Mouse (Mus musculus) spleen, postnatal 10 days (tissue): ENCODE measurements around the gene Rnaseh2b.
A peak's percentile ranks its signal among the peaks of the same experiment; 100 is the strongest.

ENCODE experiments used
- DNase-seq, 2 experiments: peaks; one replicate each; pipeline ENCODE4 v3.0.0; 2021 to 2022; ENCODE audit warnings: low spot score in 2 of 2

Rnaseh2b gene

DNA sequence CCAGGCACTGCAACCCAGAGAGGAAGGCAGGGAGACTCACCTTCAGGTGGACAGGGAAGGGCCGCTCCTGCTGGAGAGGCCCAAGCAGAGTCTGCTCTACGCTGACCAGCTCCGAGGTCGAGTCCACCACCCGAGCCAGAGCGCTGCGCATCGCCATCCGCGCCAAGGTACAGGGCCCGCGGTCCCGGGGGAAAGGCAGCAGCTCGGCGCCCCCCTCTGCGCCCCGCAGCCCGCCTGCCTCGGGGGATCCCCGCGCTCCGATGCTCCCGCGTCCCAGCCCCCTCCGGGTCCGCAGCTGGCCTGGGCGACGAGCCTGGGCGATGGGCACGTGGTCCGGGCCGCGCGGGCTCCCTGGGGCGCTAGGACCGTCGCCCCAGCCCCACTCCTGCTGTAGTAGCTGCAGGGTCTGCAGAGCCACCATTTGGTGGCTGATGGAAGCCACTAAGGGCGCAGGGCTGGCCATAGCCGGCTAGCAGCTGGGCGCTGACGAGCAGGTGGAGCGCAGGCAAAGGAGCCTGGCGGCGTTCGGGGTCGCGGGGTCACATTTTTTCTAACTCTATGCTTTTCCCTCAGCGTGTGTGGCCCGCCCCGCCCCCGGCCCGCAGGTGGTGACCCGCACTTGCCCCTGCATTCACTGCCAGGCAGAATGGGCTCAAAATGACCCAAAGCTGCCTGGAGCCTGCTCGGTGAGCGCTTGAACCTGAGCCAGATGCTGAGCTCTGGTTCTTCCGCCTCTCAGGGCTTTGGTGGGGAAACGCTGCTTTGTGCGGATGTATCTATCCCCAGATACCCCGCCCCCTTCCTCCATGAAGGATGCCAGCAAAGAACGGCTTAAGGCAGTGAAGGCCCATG lies at the start of gene Rnaseh2b, which contains the start of gene Dleu7:
Gene Rnaseh2b (plus strand): TSS at position 102 of the 852 bp plus-strand sequence.
Gene Dleu7 (minus strand): TSS at position 560 of the 852 bp plus-strand sequence.
- DNase-seq, result peak; percentile 4 to 26

- no peak for DNase-seq
Observed at GRCm38 (mm10) chr14:62243530-62243929, 48.9 kb upstream of the Rnaseh2b start.

- DNase-seq, result no peak
Observed at GRCm38 (mm10) chr14:62245557-62245956, 46.8 kb upstream of the Rnaseh2b start.

DNA sequence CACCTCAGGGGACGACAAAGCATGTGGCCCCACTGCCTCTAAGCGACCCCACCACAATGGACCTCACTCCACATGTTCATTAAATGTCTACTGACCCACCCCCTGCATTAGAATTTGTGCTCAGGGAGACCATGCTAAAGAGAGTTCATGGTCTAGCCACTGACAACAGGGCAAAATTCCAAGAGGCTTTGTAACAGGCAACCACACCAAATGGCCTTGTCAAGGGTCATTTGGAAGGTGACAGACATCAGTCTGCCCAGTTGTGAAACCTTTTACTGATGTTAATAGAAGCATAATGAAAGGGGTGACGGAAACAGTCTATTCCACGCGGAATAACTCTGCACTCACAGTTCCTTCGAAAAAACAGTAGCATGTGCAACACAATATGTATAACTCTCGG lies 44.0 kb upstream of the Rnaseh2b start:
- DNase-seq, result no peak

GRCm38 (mm10) chr14:62248796-62249195 lies 43.6 kb upstream of the Rnaseh2b start:
- no peak for DNase-seq

DNA sequence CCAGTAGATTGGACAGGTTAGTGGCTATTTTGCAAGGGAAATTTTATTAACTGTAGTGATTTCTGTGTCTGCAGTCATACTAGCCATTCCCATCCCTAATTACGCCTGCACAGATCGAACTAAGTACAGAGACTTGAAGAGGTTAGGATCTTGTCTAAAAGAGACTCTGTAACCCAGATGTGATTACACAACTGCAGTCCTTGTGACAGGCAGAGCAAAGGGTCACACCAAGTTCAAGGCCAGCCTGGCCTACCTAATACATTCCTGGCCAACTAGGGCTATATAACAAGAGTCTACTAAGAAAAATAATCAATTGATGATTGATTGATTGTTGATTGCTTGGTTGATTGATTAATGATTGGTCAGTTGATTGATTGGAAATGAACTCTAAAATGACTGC lies 43.1 kb upstream of the Rnaseh2b start:
- DNase-seq, result no peak

DNA sequence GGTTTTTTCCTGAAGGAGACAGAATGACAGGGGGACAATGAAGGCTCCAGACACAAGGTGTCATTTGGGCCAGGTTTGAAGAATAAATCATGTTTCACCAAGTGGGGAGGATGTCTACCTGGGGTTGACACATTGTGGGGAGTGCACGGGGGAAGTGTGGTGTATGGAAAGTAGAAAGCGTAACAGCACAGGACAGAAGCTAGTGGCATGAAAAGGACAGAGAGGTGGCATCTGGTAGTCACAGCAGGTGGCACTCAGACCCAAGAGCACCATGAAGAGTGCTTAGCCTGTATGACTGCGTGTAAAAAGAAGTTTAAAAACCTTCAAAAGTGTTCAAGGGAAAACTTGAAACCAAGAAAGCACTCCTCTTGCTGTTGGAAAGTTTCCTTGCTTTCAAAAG lies 42.3 kb upstream of the Rnaseh2b start:
- no peak for DNase-seq

DNA sequence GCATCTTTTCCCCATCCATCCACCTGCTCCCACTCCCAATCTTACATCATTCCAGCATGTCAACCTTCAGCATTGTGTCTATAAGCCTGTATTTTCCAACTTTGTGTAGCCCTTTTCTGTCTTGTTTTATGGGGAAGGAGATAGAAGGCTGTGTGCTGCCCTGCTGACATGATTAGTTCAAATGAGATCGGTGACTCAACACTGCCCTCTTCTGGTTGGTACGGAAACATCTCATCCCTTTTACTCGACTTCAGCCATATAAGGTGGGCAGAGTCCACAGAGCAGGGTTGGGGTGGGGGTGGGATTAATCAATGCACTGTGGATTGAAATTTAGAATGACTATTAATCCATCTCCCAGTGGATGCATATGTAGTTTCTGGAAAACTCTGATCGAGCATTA lies 40.4 kb upstream of the Rnaseh2b start:
- DNase-seq, result peak; percentile 13 to 54

DNA sequence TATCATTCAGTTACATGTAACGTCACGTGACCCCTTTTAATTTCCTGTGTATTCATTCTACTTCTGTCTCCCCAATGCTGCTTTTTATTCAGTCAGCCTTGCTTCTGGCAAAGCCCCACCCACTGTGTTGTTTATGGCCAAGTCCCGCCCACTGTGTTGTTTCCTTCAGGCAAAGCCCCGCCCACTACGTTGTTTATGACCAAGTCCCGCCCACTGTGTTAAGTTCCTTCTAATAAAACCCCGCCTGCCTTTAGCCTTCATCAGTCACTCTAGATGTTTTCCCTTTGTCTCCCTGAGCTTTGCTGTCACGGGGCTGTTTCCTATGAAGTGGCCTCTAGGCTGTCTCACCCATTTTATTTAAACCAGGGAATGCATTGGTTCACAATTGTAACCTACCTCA lies 38.0 kb upstream of the Rnaseh2b start:
- peak in 1 of 2 experiments; percentile 25 for DNase-seq

DNA sequence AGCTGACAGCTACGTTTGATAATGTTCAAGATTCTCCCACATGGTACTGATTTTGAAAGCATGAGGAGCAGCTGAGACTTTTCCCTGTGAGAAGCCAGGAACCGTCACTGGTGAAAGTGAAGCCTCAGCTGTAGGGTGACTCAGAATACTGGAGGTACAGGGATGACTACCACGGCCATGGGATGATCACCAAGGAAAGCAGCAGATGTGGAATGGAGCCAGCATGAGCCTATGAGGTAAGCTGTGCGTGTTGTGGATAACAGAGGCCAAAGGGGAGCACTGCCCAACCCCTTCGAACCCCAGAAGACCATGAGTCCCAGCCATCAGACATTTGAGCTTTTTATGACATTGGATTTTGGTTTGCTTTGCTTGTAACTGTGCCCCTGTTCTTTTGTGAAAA lies 36.3 kb upstream of the Rnaseh2b start:
- no peak for DNase-seq

DNA sequence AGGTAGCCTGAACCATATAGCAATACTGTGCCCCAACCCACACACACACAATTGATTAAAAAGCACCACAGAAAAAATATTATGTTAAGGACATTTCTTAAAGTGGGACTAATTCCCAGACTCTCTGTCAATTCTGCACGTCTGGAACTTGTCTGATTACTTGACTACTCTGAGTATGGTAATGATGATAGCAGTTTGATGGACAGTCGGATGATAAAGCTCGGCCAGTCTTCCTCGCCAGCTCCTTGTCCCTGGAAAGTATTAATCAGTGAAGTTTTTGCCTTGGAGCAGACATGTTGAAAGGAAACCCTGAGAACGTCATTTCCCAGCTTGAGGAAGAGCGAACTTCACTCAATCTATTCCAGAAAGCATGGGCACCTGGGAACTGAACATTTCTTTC lies 34.3 kb upstream of the Rnaseh2b start:
- no peak for DNase-seq

DNA sequence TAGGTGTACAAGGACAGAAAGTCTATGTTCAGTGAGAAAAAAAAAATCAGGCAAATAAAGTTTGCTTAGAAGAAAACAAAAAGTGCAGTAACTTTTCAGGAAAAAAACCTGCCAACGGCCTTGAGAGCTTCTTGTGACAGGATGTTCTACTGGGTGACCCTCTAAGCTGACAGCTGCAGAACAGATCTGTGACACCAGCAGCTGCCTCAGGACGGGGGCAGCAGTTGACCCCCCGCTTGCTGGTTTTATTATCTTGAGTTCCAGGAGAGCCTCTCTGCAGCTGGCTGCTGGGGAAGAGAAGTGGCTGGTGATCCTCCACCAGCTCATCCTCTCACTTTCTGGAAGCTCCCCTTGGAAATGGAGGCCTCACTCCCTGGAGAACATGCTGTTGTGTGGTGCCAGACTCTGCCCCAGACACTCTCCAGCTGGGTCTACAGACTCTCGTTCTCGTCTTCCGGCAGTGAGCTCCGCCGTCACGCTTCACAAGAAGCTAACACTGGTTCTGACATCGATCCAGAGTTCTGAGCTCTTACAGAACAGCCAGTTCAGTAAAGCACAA lies 33.3 kb upstream of the Rnaseh2b start:
- DNase-seq, result no peak

- no peak for DNase-seq
Observed at GRCm38 (mm10) chr14:62270698-62271396, 21.5 kb upstream of the Rnaseh2b start.

GRCm38 (mm10) chr14:62273604-62274003 lies 18.8 kb upstream of the Rnaseh2b start:
- no peak for DNase-seq

DNA sequence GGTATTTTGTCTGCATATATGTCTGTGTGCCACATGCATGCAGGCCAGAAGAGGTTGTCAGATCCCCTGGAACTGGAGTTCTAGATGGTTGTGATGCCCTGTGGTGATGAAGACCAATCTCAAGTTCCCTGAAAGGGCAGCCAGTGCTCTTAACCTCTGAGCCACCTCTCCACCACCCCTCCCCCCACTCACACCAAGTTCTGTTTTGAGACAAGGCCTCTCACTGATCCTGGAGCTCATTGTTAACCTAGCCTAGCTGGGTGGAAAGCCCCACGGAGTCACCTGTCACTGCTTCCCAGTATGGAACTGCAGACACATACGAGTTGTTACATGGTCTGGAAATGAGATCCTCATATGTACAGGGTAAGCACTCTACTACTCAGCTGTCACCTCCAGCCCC lies 9.4 kb upstream of the Rnaseh2b start:
- no peak for DNase-seq

DNA sequence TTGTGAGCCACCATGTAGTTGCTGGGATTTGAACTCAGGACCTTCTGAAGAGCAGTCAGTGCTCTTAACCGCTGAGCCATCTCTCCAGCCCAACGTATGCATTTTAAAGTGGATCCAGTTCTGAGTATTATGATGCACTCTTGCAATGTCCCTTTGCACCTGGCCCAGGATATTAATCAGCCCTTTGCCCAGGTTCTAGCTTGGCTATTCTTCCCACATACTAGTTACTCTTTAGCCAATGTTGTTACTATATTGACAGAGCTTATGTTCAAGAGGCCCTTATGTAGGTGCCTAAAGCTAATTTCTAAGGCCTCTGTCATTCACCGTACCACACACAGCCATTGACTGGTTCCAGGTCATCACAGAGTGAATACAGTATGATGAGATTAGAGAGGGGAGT lies 3.7 kb upstream of the Rnaseh2b start:
- DNase-seq, result no peak

DNA sequence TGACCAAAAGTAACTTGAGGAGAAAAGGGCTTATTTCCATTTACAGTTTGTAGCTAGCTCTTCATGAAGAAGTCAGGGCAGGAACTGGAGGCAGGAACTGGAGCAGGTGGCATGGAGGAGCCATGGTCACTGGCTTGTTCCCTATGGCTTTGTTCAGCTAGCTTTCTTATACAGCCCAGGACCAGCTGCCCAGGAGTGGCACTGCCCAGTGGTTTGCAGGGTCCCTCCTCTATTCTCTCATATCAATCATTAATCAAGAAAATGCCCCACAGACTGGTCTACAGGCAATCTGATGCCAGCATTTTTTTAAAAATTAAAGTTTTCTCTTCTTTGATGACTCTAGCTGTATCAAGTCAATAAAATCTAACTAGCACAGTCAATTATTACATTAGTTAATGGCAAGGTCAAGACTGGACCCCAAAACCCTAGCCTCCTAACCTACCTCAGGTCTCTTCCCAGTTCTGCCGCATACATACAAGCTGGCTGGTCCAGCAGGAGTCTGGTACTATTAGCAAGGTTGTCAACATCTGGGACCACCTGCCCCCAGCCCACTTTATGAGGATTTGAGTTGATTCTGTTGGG lies 892 bp upstream of the Rnaseh2b start:
- no peak for DNase-seq

DNA sequence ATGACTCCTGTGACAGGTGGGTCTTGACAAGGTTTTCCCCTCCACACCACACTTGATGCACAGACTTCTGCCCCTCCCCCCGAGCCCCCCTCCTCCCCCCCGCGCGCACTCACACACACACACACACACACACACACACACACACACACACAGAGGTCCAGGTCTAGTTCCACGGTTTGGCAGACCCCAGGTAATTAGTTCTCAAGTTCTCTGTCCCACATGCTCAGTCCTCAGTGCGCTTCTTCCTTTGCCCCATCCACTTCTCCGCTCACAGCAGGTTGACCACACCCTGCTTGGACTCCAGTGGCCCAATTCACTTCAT lies 262 bp upstream of the Rnaseh2b start:
- no peak for DNase-seq

DNA sequence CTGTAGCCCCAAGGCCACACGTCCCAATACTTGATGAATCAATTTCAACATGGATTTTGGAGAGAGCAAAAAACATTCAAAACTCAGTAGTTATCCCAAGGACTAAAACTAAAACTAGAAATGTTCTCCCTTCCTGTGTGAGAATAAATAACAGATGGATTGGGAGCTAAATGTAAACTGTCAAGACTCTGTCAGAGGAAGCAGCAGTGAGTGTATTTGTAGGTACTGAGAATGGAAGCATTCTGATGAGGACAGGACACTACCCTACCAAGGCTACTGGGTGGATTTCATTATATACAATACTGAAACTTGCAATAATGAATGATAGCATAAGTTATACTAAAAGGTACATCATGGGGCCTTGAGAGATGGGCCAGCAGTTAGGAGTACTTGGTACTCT lies 6.4 kb downstream of the Rnaseh2b start:
- no peak for DNase-seq

DNA sequence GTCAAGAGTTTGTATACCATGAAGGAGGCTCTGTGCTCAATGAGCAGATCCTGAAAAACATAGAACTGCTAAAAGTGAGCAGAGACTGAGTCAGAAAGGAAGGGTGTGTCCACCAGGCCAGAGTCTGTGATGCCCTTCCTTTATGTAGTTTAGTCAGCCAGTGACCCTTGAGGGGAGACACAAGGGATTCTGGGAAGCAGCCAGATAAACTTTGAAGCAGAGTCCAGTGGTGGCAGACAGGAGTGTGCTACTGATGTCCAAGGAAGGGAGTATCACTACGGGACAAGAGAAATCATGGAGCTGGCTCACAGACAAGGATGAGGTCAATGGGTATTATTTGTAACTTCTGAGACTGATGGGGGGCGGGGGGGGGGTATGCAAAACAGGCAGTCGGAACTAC lies 7.6 kb downstream of the Rnaseh2b start:
- DNase-seq, result no peak

DNA sequence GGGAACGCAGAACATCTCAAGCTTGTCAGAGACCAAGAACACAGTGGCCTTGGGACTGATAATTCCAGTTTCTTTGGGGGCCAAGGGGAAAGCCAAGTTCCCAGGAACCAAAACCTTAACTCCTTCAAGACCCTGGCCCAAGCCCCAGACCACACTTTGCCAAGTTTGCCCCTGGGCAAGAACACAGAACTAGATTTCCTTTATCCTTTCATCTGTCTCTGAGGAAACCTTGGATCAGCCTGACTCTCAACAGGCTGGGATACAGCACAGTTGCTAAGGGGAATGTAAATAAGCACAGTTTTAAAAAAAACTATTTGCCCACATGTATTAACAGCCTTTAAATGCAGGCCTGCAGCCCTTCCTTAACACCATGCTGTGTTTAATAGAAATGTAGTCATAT lies 15.2 kb downstream of the Rnaseh2b start:
- DNase-seq, result no peak

DNA sequence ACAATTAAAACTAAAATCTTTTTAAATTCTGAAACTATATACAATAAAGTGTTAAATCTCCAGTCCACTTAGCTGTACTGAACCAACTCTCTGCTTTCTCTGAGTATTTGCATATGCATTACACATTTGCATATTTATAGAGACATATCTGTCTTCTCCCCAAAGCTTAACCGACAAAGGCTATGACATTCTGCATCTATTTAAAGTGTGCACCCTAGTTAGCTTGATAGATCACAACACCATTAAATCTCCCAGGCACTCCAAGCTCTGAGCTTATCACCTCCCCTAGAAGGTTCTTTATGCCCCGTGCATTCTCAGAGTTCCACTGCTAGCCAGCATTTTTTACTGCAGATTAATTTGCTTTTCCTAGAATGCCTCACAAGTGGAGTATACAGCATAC lies 16.6 kb downstream of the Rnaseh2b start:
- DNase-seq, result no peak

GRCm38 (mm10) chr14:62311672-62312071 lies 19.3 kb downstream of the Rnaseh2b start:
- DNase-seq, result no peak
